Mouse (Mus musculus) cerebellum, postnatal 4 days (tissue): ENCODE measurements at regions not wholly inside any gene's neighbourhood (a gene's known extent, or its start where the extent isn't known, plus 50 kb on each side); places are given as distances from the start of the nearest gene placed in this dataset.

Experiments
- DNase-seq, 2 experiments: peaks; one replicate each; pipeline ENCODE4 v3.0.0; 2022; ENCODE audit warnings: low spot score in 2 of 2, mixed read lengths in 1 of 2

DNA sequence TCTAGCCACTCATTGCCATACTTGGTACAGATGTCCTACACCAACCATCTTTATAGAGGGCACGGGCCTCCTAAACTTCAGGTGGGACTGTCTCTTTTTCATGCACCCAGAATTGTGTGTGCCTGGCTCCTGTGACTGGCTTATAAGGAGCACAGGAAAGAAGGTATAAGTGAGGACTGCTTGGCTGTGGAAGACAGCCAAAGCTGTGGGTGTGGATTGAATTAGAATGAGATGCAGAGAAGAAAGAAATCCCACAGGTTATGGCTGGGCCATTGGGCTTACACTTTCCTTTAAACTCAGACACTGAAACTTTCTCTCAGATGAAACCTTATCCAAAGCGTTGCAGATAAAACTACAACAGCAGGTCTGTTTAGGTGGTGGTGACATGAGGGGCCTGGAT is 239.5 kb upstream of the Fam160b2 start:
- DNase-seq = no peak

GRCm38 (mm10) chr14:70837528-70837927 is 237.9 kb upstream of the Fam160b2 start:
- peak in 1 of 2 experiments; percentile 7 for DNase-seq

GRCm38 (mm10) chr14:70833238-70833637 is 233.6 kb upstream of the Fam160b2 start:
- no peak for DNase-seq

- peak in 1 of 2 experiments; percentile 15 for DNase-seq
These were observed 233.0 kb upstream of the Fam160b2 start for GRCm38 (mm10) chr14:70832462-70833212.

- no peak for DNase-seq
These were observed 232.4 kb upstream of the Fam160b2 start for GRCm38 (mm10) chr14:70832042-70832441.
